In genomic region chr2:60710317-60710716, GRCm38 (mm10) we compare ENCODE assay signal across 14 mouse cellular contexts. TPM values are rescaled to one million over a fixed set of nuclear protein-coding genes. Genes with fewer than 3 reads are reported as not detected.
"Had no signal": no experiment of that assay in that cellular context is flagged by ENCODE, and none has a peak within 500 bp of the region (broad histone marks: within the 10 kb centered on the region; RNA-seq: fewer than 3 reads in every experiment).

No protein-coding gene starts in this region.

- H3K36me3 ChIP-seq: limb, embryonic 15.5 days; liver, embryonic 12.5 days; midbrain, embryonic 13.5 days; neural tube, embryonic 15.5 days had no signal

- H3K4me2 ChIP-seq: limb, embryonic 15.5 days; liver, embryonic 12.5 days; lung, embryonic 14.5 days; midbrain, embryonic 13.5 days; neural tube, embryonic 15.5 days had no signal

- H3K9me3 ChIP-seq: limb, embryonic 15.5 days; liver, embryonic 12.5 days; midbrain, embryonic 13.5 days; neural tube, embryonic 15.5 days had no signal

- DNase-seq: kidney, adult 18-20 months; kidney, postnatal 10 days; layer of hippocampus, adult 9-11 months; layer of hippocampus, postnatal 36 days; lung, embryonic 14.5 days; lung, postnatal 10 days; spleen, adult 18-20 months; thymus, postnatal 4 days had no signal

- H3K9ac ChIP-seq: limb, embryonic 15.5 days; liver, embryonic 12.5 days; lung, embryonic 14.5 days; midbrain, embryonic 13.5 days; neural tube, embryonic 15.5 days had no signal

- H3K4me3 ChIP-seq: limb, embryonic 15.5 days; liver, embryonic 12.5 days; midbrain, embryonic 13.5 days; neural tube, embryonic 15.5 days had no signal

- H3K27me3 ChIP-seq: limb, embryonic 15.5 days; midbrain, embryonic 13.5 days; neural tube, embryonic 15.5 days had no signal

- H3K27ac ChIP-seq: limb, embryonic 15.5 days; liver, embryonic 12.5 days; macrophage; midbrain, embryonic 13.5 days; neural tube, embryonic 15.5 days had no signal

- ATAC-seq: liver, embryonic 12.5 days; midbrain, embryonic 13.5 days had no signal

- H3K4me1 ChIP-seq: liver, embryonic 12.5 days had no signal

RNA-seq across cellular contexts. Expression of gene Itgb6, which starts 12.1 kb away (rescaled TPM):
- total RNA-seq: megakaryocyte-erythroid progenitor cell, adult 5-6 weeks had no signal
- polyA plus RNA-seq: macrophage; midbrain, embryonic 13.5 days had no signal
